Mouse (Mus musculus): ENCODE data around the gene Egf. TPM values are rescaled to one million over a fixed set of nuclear protein-coding genes. Genes with fewer than 3 reads are reported as not detected.

Gene Egf
- polyA plus RNA-seq, 1 experiment: 0.07 TPM

GRCm38 (mm10) chr3:129724961-129725501 lies 30.1 kb downstream of the Egf start:
- no peaks in the 10 kb centered on the region for H3K36me3 ChIP-seq (replicated peaks; ENCODE audit: low read length)
- H3K27me3 ChIP-seq (replicated peaks): peaks cover 2% of the 10 kb centered on the region
- H3K4me3 ChIP-seq (replicated peaks): peak overlapping the region; percentile 93
- no peak for TF ChIP-seq GATA1 (IDR thresholded peaks at IDR 0.05; ENCODE audit: borderline replicate concordance, low read length)
- peak; percentile 13; the same call in 1 of the 2 replicates for TF ChIP-seq FLI1 (IDR thresholded peaks at IDR 0.05; ENCODE audit: low read length)
- peaks cover 21% of the 10 kb centered on the region for H3K4me1 ChIP-seq
- H3K9me3 ChIP-seq: no peaks in the 10 kb centered on the region

- TF ChIP-seq GATA1 (IDR thresholded peaks at IDR 0.05; ENCODE audit: borderline replicate concordance, low read length) (no peak), FLI1 (IDR thresholded peaks at IDR 0.05; ENCODE audit: low read length) (no peak)
- Histone ChIP-seq H3K4me1 (peaks cover 17% of the 10 kb centered on the region), H3K9me3 (no peaks in the 10 kb centered on the region), H3K27me3 (replicated peaks) (peaks cover 2% of the 10 kb centered on the region), H3K36me3 (replicated peaks; ENCODE audit: low read length) (no peaks in the 10 kb centered on the region), H3K4me3 (replicated peaks) (peak overlapping the region; percentile 93)
Measured at GRCm38 (mm10) chr3:129724505-129724904, 30.6 kb downstream of the Egf start.

- H3K4me3 ChIP-seq (replicated peaks): no peak overlapping the region
- peaks cover 2% of the 10 kb centered on the region for H3K36me3 ChIP-seq (replicated peaks; ENCODE audit: low read length)
- H3K27me3 ChIP-seq (replicated peaks): no peaks in the 10 kb centered on the region
- no peaks in the 10 kb centered on the region for H3K9me3 ChIP-seq
- H3K4me1 ChIP-seq: peaks cover 17% of the 10 kb centered on the region
- no peak for TF ChIP-seq GATA1 (IDR thresholded peaks at IDR 0.05; ENCODE audit: borderline replicate concordance, low read length)
- no peak for TF ChIP-seq FLI1 (IDR thresholded peaks at IDR 0.05; ENCODE audit: low read length)
Measured at GRCm38 (mm10) chr3:129723311-129723710, 31.8 kb downstream of the Egf start.

GRCm38 (mm10) chr3:129714542-129715145 lies 40.5 kb downstream of the Egf start:
- Histone ChIP-seq H3K27me3 (replicated peaks) (no peaks in the 10 kb centered on the region), H3K9me3 (no peaks in the 10 kb centered on the region), H3K4me3 (replicated peaks) (no peak overlapping the region), H3K4me1 (peaks cover 2% of the 10 kb centered on the region; the same call in 1 of the 2 replicates), H3K36me3 (replicated peaks; ENCODE audit: low read length) (peaks cover 31% of the 10 kb centered on the region)
- TF ChIP-seq FLI1 (IDR thresholded peaks at IDR 0.05; ENCODE audit: low read length) (no peak), GATA1 (IDR thresholded peaks at IDR 0.05; ENCODE audit: borderline replicate concordance, low read length) (no peak)

- Histone ChIP-seq H3K4me3 (replicated peaks) (no peak overlapping the region), H3K36me3 (replicated peaks; ENCODE audit: low read length) (peaks cover 6% of the 10 kb centered on the region), H3K27me3 (replicated peaks) (no peaks in the 10 kb centered on the region), H3K9me3 (no peaks in the 10 kb centered on the region), H3K4me1 (peaks cover 4% of the 10 kb centered on the region; the same call in 1 of the 2 replicates)
- no peak for TF ChIP-seq FLI1 (IDR thresholded peaks at IDR 0.05; ENCODE audit: low read length)
- TF ChIP-seq GATA1 (IDR thresholded peaks at IDR 0.05; ENCODE audit: borderline replicate concordance, low read length): no peak
Measured at GRCm38 (mm10) chr3:129708157-129708556, 47.0 kb downstream of the Egf start.

GRCm38 (mm10) chr3:129698882-129699281 lies 56.2 kb downstream of the Egf start:
- Histone ChIP-seq H3K27me3 (replicated peaks) (no peaks in the 10 kb centered on the region), H3K36me3 (replicated peaks; ENCODE audit: low read length) (peaks cover 8% of the 10 kb centered on the region), H3K9me3 (no peaks in the 10 kb centered on the region), H3K4me1 (peaks cover 3% of the 10 kb centered on the region; the same call in 1 of the 2 replicates), H3K4me3 (replicated peaks) (no peak overlapping the region)
- TF ChIP-seq GATA1 (IDR thresholded peaks at IDR 0.05; ENCODE audit: borderline replicate concordance, low read length) (no peak), FLI1 (IDR thresholded peaks at IDR 0.05; ENCODE audit: low read length) (no peak)

GRCm38 (mm10) chr3:129698365-129698764 lies 56.8 kb downstream of the Egf start:
- H3K4me1 ChIP-seq: peaks cover 3% of the 10 kb centered on the region; the same call in 1 of the 2 replicates
- H3K4me3 ChIP-seq (replicated peaks): no peak overlapping the region
- no peaks in the 10 kb centered on the region for H3K27me3 ChIP-seq (replicated peaks)
- TF ChIP-seq FLI1 (IDR thresholded peaks at IDR 0.05; ENCODE audit: low read length): no peak
- TF ChIP-seq GATA1 (IDR thresholded peaks at IDR 0.05; ENCODE audit: borderline replicate concordance, low read length): no peak
- peaks cover 8% of the 10 kb centered on the region for H3K36me3 ChIP-seq (replicated peaks; ENCODE audit: low read length)
- no peaks in the 10 kb centered on the region for H3K9me3 ChIP-seq

GRCm38 (mm10) chr3:129697691-129698090 lies 57.4 kb downstream of the Egf start:
- H3K4me3 ChIP-seq (replicated peaks): no peak overlapping the region
- H3K9me3 ChIP-seq: no peaks in the 10 kb centered on the region
- no peaks in the 10 kb centered on the region for H3K27me3 ChIP-seq (replicated peaks)
- H3K4me1 ChIP-seq: peaks cover 3% of the 10 kb centered on the region; the same call in 1 of the 2 replicates
- no peak for TF ChIP-seq FLI1 (IDR thresholded peaks at IDR 0.05; ENCODE audit: low read length)
- no peak for TF ChIP-seq GATA1 (IDR thresholded peaks at IDR 0.05; ENCODE audit: borderline replicate concordance, low read length)
- peaks cover 8% of the 10 kb centered on the region for H3K36me3 ChIP-seq (replicated peaks; ENCODE audit: low read length)

- H3K27me3 ChIP-seq (replicated peaks): no peaks in the 10 kb centered on the region
- H3K36me3 ChIP-seq (replicated peaks; ENCODE audit: low read length): peaks cover 3% of the 10 kb centered on the region
- H3K4me3 ChIP-seq (replicated peaks): no peak overlapping the region
- peaks cover 3% of the 10 kb centered on the region; the same call in 1 of the 2 replicates for H3K4me1 ChIP-seq
- TF ChIP-seq GATA1 (IDR thresholded peaks at IDR 0.05; ENCODE audit: borderline replicate concordance, low read length) (no peak), FLI1 (IDR thresholded peaks at IDR 0.05; ENCODE audit: low read length) (no peak)
- H3K9me3 ChIP-seq: no peaks in the 10 kb centered on the region
Measured at GRCm38 (mm10) chr3:129695943-129696342, 59.2 kb downstream of the Egf start.

GRCm38 (mm10) chr3:129693581-129693980 lies 61.5 kb downstream of the Egf start:
- H3K36me3 ChIP-seq (replicated peaks; ENCODE audit: low read length): no peaks in the 10 kb centered on the region

More at GRCm38 (mm10) chr3:129693581-129693980, 61.5 kb downstream of the Egf start:
- TF ChIP-seq FLI1 (IDR thresholded peaks at IDR 0.05; ENCODE audit: low read length) (no peak), GATA1 (IDR thresholded peaks at IDR 0.05; ENCODE audit: borderline replicate concordance, low read length) (no peak)
- H3K9me3 ChIP-seq: no peaks in the 10 kb centered on the region
- H3K4me3 ChIP-seq (replicated peaks): no peak overlapping the region
- H3K27me3 ChIP-seq (replicated peaks): no peaks in the 10 kb centered on the region
- peaks cover 3% of the 10 kb centered on the region; the same call in 1 of the 2 replicates for H3K4me1 ChIP-seq

All from megakaryocyte, embryonic 14.5 days (primary cell).